Comparison of ENCODE assay signal across 8 mouse cellular contexts in genomic region chr5:100820483-100821184, GRCm38 (mm10). TPM values are rescaled to one million over a fixed set of nuclear protein-coding genes. Genes with fewer than 3 reads are reported as not detected.
A peak's percentile ranks its signal among the peaks of the same experiment; 100 is the strongest.
DNase-seq lines count a peak whose midpoint lies in the region; ATAC-seq lines count a peak whose summit lies in the region.

Gene Abraxas1, minus strand, starts transcription at chr5:100820965.

- peak within 1 kb of the TSS; percentile 55 for H3K4me3 ChIP-seq in hindbrain, embryonic 15.5 days

- H3K9me3 ChIP-seq in hindbrain, embryonic 15.5 days = no peaks in the 10 kb centered on the region

- no peaks in the 10 kb centered on the region for H3K36me3 ChIP-seq in hindbrain, embryonic 15.5 days

- peak within 1 kb of the TSS; percentile 83 for H3K27ac ChIP-seq in hindbrain, embryonic 15.5 days (replicated peaks)

- H3K27me3 ChIP-seq in hindbrain, embryonic 15.5 days = no peaks in the 10 kb centered on the region

- peaks cover 8% of the 10 kb centered on the region for H3K4me1 ChIP-seq in hindbrain, embryonic 15.5 days (replicated peaks)

- WGBS in hindbrain, embryonic 15.5 days = under 1% methylated on average over 63 of the region's 63 CpGs

- DNase-seq in T-cell, adult 2 months (ENCODE audit: low spot score) = peak; percentile 84
- peak; percentile 88 to 90 for DNase-seq in cerebellum, postnatal 36 days
- peak; percentile 89 to 90 for DNase-seq in frontal cortex, postnatal 36 days (ENCODE audit: low spot score in 2 of 2)
- DNase-seq in left cerebral cortex, adult 18-20 months (ENCODE audit: low spot score in 2 of 2) = peak; percentile 90 to 91
- peak; percentile 85 to 89 for DNase-seq in lung, postnatal 4 days
- peak; percentile 91 for DNase-seq in retina, postnatal 1 day
- DNase-seq in thymus, postnatal 4 days = peak; percentile 95

- peak; percentile 97 for ATAC-seq in hindbrain, embryonic 15.5 days (ENCODE audit: low FRiP score, low read depth)

- peak within 1 kb of the TSS; percentile 79 for H3K4me2 ChIP-seq in hindbrain, embryonic 15.5 days

- peak within 1 kb of the TSS; percentile 77 for H3K9ac ChIP-seq in hindbrain, embryonic 15.5 days

RNA-seq across cellular contexts. Expression of gene Abraxas1, which starts in this region (rescaled TPM):
- 14.0 and 15.7 TPM in 2 replicates for polyA plus RNA-seq in hindbrain, embryonic 15.5 days (2015; fragmentation: Nextera tagmentation; extraction: Ambion mirVana)
- 10 to 100 TPM in 1 of 2 experiments, 1 to 10 TPM in 1; 8.7 to 11.8 TPM for total RNA-seq in left cerebral cortex, adult 18-20 months (2021)

Comparison
In these comparisons a context has a peak if more than half of its experiments do, and no peak if none do; other contexts are left out.
1. Peak in every context shown above with its lines: DNase-seq, ATAC-seq, H3K4me3 ChIP-seq and H3K27ac ChIP-seq.